Mouse (Mus musculus): ENCODE results near the gene Ube2h. TPM values are rescaled to one million over a fixed set of nuclear protein-coding genes. Genes with fewer than 3 reads are reported as not detected.

Gene Ube2h
- 41.9 and 44.0 TPM in 2 replicates for polyA plus RNA-seq (2015; fragmentation: Nextera tagmentation; extraction: Ambion mirVana)

- Histone ChIP-seq H3K4me3 (replicated peaks) (peak within 1 kb of the TSS; percentile 69), H3K9ac (peak within 1 kb of the TSS; percentile 87), H3K36me3 (no peaks in the 10 kb centered on the region), H3K4me1 (peaks cover 25% of the 10 kb centered on the region), H3K4me2 (peak within 1 kb of the TSS; percentile 78), H3K9me3 (no peaks in the 10 kb centered on the region), H3K27me3 (replicated peaks) (no peaks in the 10 kb centered on the region), H3K27ac (peak within 1 kb of the TSS; percentile 95)
- ATAC-seq (ENCODE audit: insufficient read depth, low FRiP score, low read depth): peak; percentile 84
- WGBS: under 1% methylated on average over 33 of the region's 33 CpGs
Measured at GRCm38 (mm10) chr6:30304399-30304917, at the start of gene Ube2h. Gene Ube2h, minus strand, starts transcription at chr6:30304539.

GRCm38 (mm10) chr6:30353661-30354060 is 49.3 kb upstream of the Ube2h start:
- H3K27ac ChIP-seq: no peak overlapping the region
- no peak overlapping the region for H3K4me3 ChIP-seq (replicated peaks)
- no peak for ATAC-seq (ENCODE audit: insufficient read depth, low FRiP score, low read depth)
- H3K9me3 ChIP-seq: no peaks in the 10 kb centered on the region
- H3K4me1 ChIP-seq: 0 out of 2 replicates have a peak, but pooled peaks cover 8% of the 10 kb centered on the region
- WGBS: 79% methylated on average over 8 of the region's 8 CpGs
- H3K27me3 ChIP-seq (replicated peaks): no peaks in the 10 kb centered on the region
- H3K9ac ChIP-seq: no peak overlapping the region
- no peaks in the 10 kb centered on the region for H3K36me3 ChIP-seq
- no peak overlapping the region for H3K4me2 ChIP-seq

- 39% methylated on average over 8 of the region's 8 CpGs for WGBS
- H3K4me1 ChIP-seq: 0 out of 2 replicates have a peak, but pooled peaks cover 8% of the 10 kb centered on the region
- H3K27ac ChIP-seq: no peak overlapping the region
- no peak overlapping the region for H3K4me2 ChIP-seq
- no peak overlapping the region for H3K4me3 ChIP-seq (replicated peaks)
- H3K9me3 ChIP-seq: no peaks in the 10 kb centered on the region
- no peak for ATAC-seq (ENCODE audit: insufficient read depth, low FRiP score, low read depth)
- no peaks in the 10 kb centered on the region for H3K27me3 ChIP-seq (replicated peaks)
- no peaks in the 10 kb centered on the region for H3K36me3 ChIP-seq
- H3K9ac ChIP-seq: no peak overlapping the region
Measured at GRCm38 (mm10) chr6:30352762-30353161, 48.4 kb upstream of the Ube2h start.

- Histone ChIP-seq H3K4me3 (replicated peaks) (no peak overlapping the region), H3K36me3 (no peaks in the 10 kb centered on the region), H3K9ac (no peak overlapping the region), H3K27ac (no peak overlapping the region), H3K4me2 (no peak overlapping the region), H3K9me3 (no peaks in the 10 kb centered on the region), H3K27me3 (replicated peaks) (no peaks in the 10 kb centered on the region), H3K4me1 (0 out of 2 replicates have a peak, but pooled peaks cover 8% of the 10 kb centered on the region)
- WGBS: 71% methylated on average over 9 of the region's 9 CpGs
- no peak for ATAC-seq (ENCODE audit: insufficient read depth, low FRiP score, low read depth)
Measured at GRCm38 (mm10) chr6:30351290-30351689, 47.0 kb upstream of the Ube2h start.

- no peaks in the 10 kb centered on the region for H3K4me1 ChIP-seq
- ATAC-seq (ENCODE audit: insufficient read depth, low FRiP score, low read depth): no peak
- H3K36me3 ChIP-seq: no peaks in the 10 kb centered on the region
- H3K9me3 ChIP-seq: no peaks in the 10 kb centered on the region
- WGBS: 83% methylated on average over 4 of the region's 4 CpGs
- no peak overlapping the region for H3K9ac ChIP-seq
- H3K27me3 ChIP-seq (replicated peaks): no peaks in the 10 kb centered on the region
- H3K27ac ChIP-seq: no peak overlapping the region
- H3K4me3 ChIP-seq (replicated peaks): no peak overlapping the region
- H3K4me2 ChIP-seq: no peak overlapping the region
Measured at GRCm38 (mm10) chr6:30347288-30347801, 43.0 kb upstream of the Ube2h start.

GRCm38 (mm10) chr6:30346737-30347136 is 42.4 kb upstream of the Ube2h start:
- Histone ChIP-seq H3K4me1 (no peaks in the 10 kb centered on the region), H3K9ac (no peak overlapping the region), H3K27ac (no peak overlapping the region), H3K9me3 (no peaks in the 10 kb centered on the region), H3K4me2 (no peak overlapping the region), H3K36me3 (no peaks in the 10 kb centered on the region), H3K4me3 (replicated peaks) (no peak overlapping the region), H3K27me3 (replicated peaks) (no peaks in the 10 kb centered on the region)
- 54% methylated on average over 6 of the region's 6 CpGs for WGBS
- no peak for ATAC-seq (ENCODE audit: insufficient read depth, low FRiP score, low read depth)

GRCm38 (mm10) chr6:30344032-30344431 is 39.7 kb upstream of the Ube2h start:
- H3K9ac ChIP-seq: no peak overlapping the region
- H3K27ac ChIP-seq: no peak overlapping the region
- no peaks in the 10 kb centered on the region for H3K4me1 ChIP-seq
- ATAC-seq (ENCODE audit: insufficient read depth, low FRiP score, low read depth): no peak
- H3K27me3 ChIP-seq (replicated peaks): no peaks in the 10 kb centered on the region
- no peaks in the 10 kb centered on the region for H3K36me3 ChIP-seq
- no peak overlapping the region for H3K4me3 ChIP-seq (replicated peaks)
- H3K9me3 ChIP-seq: no peaks in the 10 kb centered on the region
- no peak overlapping the region for H3K4me2 ChIP-seq
- WGBS: 63% methylated on average over 6 of the region's 6 CpGs

GRCm38 (mm10) chr6:30340231-30340873 is 36.0 kb upstream of the Ube2h start:
- H3K4me2 ChIP-seq: no peak overlapping the region
- no peak overlapping the region for H3K4me3 ChIP-seq (replicated peaks)
- no peaks in the 10 kb centered on the region for H3K36me3 ChIP-seq
- H3K27ac ChIP-seq: no peak overlapping the region
- no peaks in the 10 kb centered on the region for H3K27me3 ChIP-seq (replicated peaks)
- H3K9ac ChIP-seq: no peak overlapping the region
- no peak for ATAC-seq (ENCODE audit: insufficient read depth, low FRiP score, low read depth)
- no peaks in the 10 kb centered on the region for H3K9me3 ChIP-seq
- no peaks in the 10 kb centered on the region for H3K4me1 ChIP-seq
- WGBS: 88% methylated on average over 4 of the region's 4 CpGs

- H3K4me1 ChIP-seq: no peaks in the 10 kb centered on the region; the same call in 1 of the 2 replicates
- peak; percentile 45 for ATAC-seq (ENCODE audit: insufficient read depth, low FRiP score, low read depth)
Measured at GRCm38 (mm10) chr6:30336912-30337311, 32.6 kb upstream of the Ube2h start.

GRCm38 (mm10) chr6:30332262-30332661 is 27.9 kb upstream of the Ube2h start:
- ATAC-seq (ENCODE audit: insufficient read depth, low FRiP score, low read depth): peak; percentile 41; the same call in 1 of the 2 replicates
- no peaks in the 10 kb centered on the region for H3K27me3 ChIP-seq (replicated peaks)

More at GRCm38 (mm10) chr6:30336912-30337311, 32.6 kb upstream of the Ube2h start:
- peak overlapping the region; percentile 19; the same call in 1 of the 2 replicates for H3K27ac ChIP-seq
- H3K9me3 ChIP-seq: no peaks in the 10 kb centered on the region
- H3K27me3 ChIP-seq (replicated peaks): no peaks in the 10 kb centered on the region
- no peak overlapping the region for H3K9ac ChIP-seq
- peak overlapping the region; percentile 35 for H3K4me2 ChIP-seq
- 0 out of 2 replicates have a peak overlapping the region, but pooled peaks have one; percentile 7 for H3K4me3 ChIP-seq (replicated peaks)
- H3K36me3 ChIP-seq: no peaks in the 10 kb centered on the region
- 10% methylated on average over 5 of the region's 5 CpGs for whole genome bisulfite sequencing

GRCm38 (mm10) chr6:30330706-30331105 is 26.4 kb upstream of the Ube2h start:
- WGBS: 58% methylated on average over 5 of the region's 5 CpGs
- Histone ChIP-seq H3K4me2 (no peak overlapping the region), H3K9me3 (no peaks in the 10 kb centered on the region), H3K27me3 (replicated peaks) (no peaks in the 10 kb centered on the region), H3K36me3 (no peaks in the 10 kb centered on the region), H3K4me3 (replicated peaks) (no peak overlapping the region), H3K9ac (no peak overlapping the region), H3K4me1 (no peaks in the 10 kb centered on the region; the same call in 1 of the 2 replicates), H3K27ac (no peak overlapping the region)
- no peak for ATAC-seq (ENCODE audit: insufficient read depth, low FRiP score, low read depth)

More at GRCm38 (mm10) chr6:30332262-30332661, 27.9 kb upstream of the Ube2h start:
- Histone ChIP-seq H3K9ac (no peak overlapping the region), H3K9me3 (no peaks in the 10 kb centered on the region), H3K4me3 (replicated peaks) (no peak overlapping the region), H3K36me3 (no peaks in the 10 kb centered on the region), H3K27ac (peak overlapping the region; percentile 48; the same call in 1 of the 2 replicates), H3K4me2 (no peak overlapping the region), H3K4me1 (no peaks in the 10 kb centered on the region; the same call in 1 of the 2 replicates)
- WGBS: 48% methylated on average over 4 of the region's 4 CpGs

GRCm38 (mm10) chr6:30325932-30326501 is 21.7 kb upstream of the Ube2h start:
- Histone ChIP-seq H3K9ac (no peak overlapping the region), H3K36me3 (no peaks in the 10 kb centered on the region), H3K4me2 (no peak overlapping the region), H3K9me3 (no peaks in the 10 kb centered on the region), H3K27ac (peak overlapping the region; percentile 54; the same call in 1 of the 2 replicates), H3K27me3 (replicated peaks) (no peaks in the 10 kb centered on the region), H3K4me3 (replicated peaks) (no peak overlapping the region), H3K4me1 (no peaks in the 10 kb centered on the region)
- 55% methylated on average over 3 of the region's 4 CpGs for WGBS
- ATAC-seq (ENCODE audit: insufficient read depth, low FRiP score, low read depth): no peak

All from stomach, embryonic 15.5 days (tissue).